Mouse (Mus musculus) CH12.LX (cell line): Measurements from ENCODE around the gene Prune2.

Source experiments
- CTCF ChIP-seq, 2 experiments: IDR thresholded peaks in 1 of 2; conservative IDR thresholded peaks in 1 of 2; 2 replicates each; pipeline ENCODE4 v1.5.1; 2011 to 2012; ENCODE audit warnings: low read depth in 2 of 2, low read length in 2 of 2, improper control_type of control experiment in 1 of 2, inconsistent platforms in 1 of 2, mild to moderate bottlenecking in 1 of 2, moderate library complexity in 1 of 2
- HCFC1 ChIP-seq: IDR thresholded peaks from 2 replicates; pipeline ENCODE4 v1.6.1; 2012; ENCODE audit warnings: low read depth, mild to moderate bottlenecking, inconsistent platforms, low read length, improper control_type of control experiment
- MAFK ChIP-seq: IDR thresholded peaks from 2 replicates; pipeline ENCODE4 v1.6.1; 2011; ENCODE audit warnings: low read length, improper control_type of control experiment; ENCODE audit not compliant: insufficient replicate concordance
- PAX5 ChIP-seq: IDR thresholded peaks from 2 replicates; pipeline ENCODE4 v1.6.1; 2012; ENCODE audit warnings: low read length, inconsistent platforms, mixed read lengths
- POLR2A ChIP-seq: IDR thresholded peaks from 2 replicates; pipeline ENCODE4 v1.6.1; 2011; ENCODE audit warnings: low read depth, mild to moderate bottlenecking, improper control_type of control experiment, low read length
- SIN3A ChIP-seq: IDR thresholded peaks from 2 replicates; pipeline ENCODE4 v1.6.1; 2012; ENCODE audit warnings: low read length, improper control_type of control experiment, inconsistent platforms
- TCF12 ChIP-seq: IDR thresholded peaks from 2 replicates; pipeline ENCODE4 v1.6.1; 2014; ENCODE audit warnings: low read depth, mild to moderate bottlenecking, inconsistent platforms, low read length, improper control_type of control experiment
- USF1 ChIP-seq: IDR thresholded peaks from 2 replicates; pipeline ENCODE4 v1.6.1; 2014; ENCODE audit warnings: low read depth, mild to moderate bottlenecking, inconsistent platforms, low read length, improper control_type of control experiment
- ZC3H11A ChIP-seq: IDR thresholded peaks from 2 replicates; pipeline ENCODE4 v1.6.1; 2012; ENCODE audit warnings: low read depth, mild to moderate bottlenecking, inconsistent platforms, low read length, improper control_type of control experiment
- ZKSCAN1 ChIP-seq: IDR thresholded peaks from 2 replicates; pipeline ENCODE4 v1.6.1; 2012; ENCODE audit warnings: low read depth, inconsistent platforms, low read length, improper control_type of control experiment, borderline replicate concordance

DNA sequence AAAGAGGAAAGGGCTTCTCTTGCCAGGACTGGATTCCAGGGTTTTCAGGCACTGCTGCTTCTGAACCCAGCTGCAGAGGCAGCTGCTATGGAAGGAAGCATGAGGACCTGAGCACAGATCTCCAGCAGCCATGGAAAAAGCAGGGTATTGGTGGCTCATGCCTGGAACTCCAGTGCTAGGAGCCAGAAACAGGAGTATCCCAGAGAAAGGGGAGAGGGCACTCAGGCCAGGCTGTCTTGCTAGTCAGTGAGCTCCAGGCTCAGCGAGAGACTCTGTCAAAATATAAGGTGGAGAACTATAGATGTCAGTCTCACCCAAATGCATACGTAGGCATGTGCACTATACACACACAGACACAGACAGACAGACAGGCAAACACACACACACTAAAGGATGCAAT is 140.4 kb downstream of the Prune2 start:
- TF ChIP-seq ZKSCAN1, result no peak
- no peak for TF ChIP-seq CTCF (conservative IDR thresholded peaks at IDR 0.05 in 1 of 2, IDR thresholded peaks at IDR 0.05 in 1 of 2; ENCODE audit: low read depth in 2 of 2, low read length in 2 of 2)
- TF ChIP-seq TCF12, result no peak
- TF ChIP-seq PAX5, result no peak
- TF ChIP-seq POLR2A, result no peak
- TF ChIP-seq MAFK, result no peak
- TF ChIP-seq ZC3H11A, result no peak
- no peak for TF ChIP-seq USF1
- no peak for TF ChIP-seq SIN3A
- TF ChIP-seq HCFC1, result no peak
